Mouse (Mus musculus) spleen, postnatal 14 days (tissue): ENCODE results near the gene Tmtc3.
"Not testable (repeated sequence)": the region's sequence is repeated elsewhere in the genome, so short reads cannot be mapped to it uniquely, and the experiment has no call there.

ENCODE experiments used
- DNase-seq, 2 experiments: peaks; one replicate each; pipeline ENCODE4 v3.0.0; 2021 to 2022; ENCODE audit warnings: low spot score in 2 of 2

Gene Tmtc3

DNA sequence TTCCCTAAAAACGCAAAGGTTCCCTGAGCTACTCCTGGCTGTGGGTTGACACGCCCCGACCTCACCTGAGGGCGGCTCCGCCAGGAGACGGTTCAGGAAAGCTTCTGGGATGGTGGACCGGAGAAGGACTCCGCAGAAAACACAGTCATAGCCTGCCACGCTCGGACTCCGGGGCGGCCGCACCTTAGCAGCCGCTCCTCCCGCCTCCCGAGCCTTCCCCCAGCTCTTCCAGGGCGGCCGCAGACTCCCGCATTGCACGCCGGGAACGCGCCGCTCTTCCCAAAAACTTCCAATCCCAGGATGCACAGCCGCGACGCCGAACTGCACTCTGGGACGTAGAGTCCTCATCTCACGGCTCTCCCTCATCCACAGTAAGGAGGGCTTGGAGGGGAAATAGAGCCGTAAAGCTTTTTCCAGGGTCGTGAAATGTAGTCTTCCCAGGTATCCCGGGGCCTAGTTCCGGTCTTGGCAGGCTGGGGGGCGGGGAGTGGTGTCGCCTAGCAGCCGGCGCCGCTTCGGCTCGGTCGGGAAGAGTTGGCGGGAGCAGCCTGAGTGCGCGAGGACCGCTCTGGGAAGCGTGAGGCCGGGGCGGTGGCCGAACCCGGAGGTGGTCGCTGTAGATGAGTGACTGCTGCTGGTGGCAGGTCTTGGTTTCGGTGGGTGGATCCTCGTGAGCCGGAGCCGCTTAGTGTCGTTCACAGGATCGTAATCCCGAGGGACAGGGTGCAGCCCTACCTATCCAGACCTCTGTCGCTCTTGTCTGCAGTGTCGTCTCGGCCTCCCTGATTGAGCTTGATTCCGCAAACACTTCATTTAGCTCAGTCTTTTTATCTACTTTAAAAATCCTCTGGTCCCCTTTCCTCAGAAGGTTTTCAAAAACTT lies at the start of gene Tmtc3, which contains the start of gene Cep290:
Gene Tmtc3 (minus strand): TSS at position 254 of the 882 bp plus-strand sequence.
Gene Cep290 (plus strand): TSS at position 462 of the 882 bp plus-strand sequence.
- DNase-seq = peak; percentile 57 to 62

DNA sequence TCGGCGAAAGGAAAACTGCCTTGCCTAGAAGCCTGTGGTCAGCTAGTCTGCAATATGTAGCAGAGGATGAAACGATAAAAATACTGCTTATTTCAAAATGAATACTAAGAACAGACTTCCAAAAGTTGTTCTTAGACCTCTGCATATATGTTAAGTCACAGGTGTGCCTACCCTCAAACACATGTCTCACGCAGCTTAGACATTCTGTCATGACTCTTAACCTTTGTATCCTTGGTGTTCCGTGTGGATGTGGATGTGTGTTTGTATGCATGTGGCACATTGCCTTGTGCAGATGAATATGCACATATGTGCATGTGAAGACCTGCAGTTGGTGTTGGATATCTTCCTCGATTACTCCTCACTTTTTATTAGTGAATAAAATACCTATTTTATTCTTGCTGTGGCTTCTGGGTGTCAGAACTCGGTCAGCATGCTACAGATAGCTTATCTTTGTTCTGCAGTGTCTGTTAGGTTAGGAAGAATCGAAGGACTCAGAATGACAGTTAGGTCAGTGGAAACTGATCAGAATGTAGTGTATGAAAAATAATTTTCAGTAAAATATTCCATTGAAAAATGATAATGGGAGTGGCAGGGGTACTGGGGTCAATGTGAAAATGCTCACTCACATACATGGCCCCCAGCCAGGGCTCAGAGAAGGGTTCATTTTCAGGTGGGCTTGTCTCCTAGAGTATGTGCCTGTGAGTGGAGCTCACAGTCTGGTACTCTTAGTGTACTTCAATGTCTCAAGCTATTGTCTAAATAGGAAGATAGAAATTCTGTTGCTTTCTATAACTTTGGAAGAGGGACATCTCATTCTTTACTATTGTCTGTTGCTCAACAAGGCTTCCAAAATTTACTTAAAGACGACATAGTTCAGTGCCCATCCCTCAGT lies 37.6 kb upstream of the Tmtc3 start:
- DNase-seq = no peak

DNA sequence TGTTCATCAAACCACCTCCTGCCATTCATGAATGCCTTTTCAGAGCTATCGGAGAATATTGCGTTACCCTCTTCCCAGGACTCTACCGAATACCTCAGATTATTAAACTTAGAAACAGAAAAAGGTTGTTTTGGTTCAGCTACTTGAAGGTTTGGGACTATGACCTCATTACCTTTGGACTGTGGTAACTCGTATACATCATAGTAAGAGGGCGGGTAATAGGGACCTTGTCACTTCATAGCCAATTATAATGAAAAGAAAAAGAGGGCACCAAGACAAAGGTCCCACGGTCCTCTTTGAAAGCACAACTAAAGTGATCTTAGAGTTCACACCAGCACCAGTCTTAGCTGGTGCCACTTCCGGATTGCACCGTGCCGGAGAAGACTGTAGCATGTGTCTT lies 35.2 kb upstream of the Tmtc3 start:
- DNase-seq = no peak

DNA sequence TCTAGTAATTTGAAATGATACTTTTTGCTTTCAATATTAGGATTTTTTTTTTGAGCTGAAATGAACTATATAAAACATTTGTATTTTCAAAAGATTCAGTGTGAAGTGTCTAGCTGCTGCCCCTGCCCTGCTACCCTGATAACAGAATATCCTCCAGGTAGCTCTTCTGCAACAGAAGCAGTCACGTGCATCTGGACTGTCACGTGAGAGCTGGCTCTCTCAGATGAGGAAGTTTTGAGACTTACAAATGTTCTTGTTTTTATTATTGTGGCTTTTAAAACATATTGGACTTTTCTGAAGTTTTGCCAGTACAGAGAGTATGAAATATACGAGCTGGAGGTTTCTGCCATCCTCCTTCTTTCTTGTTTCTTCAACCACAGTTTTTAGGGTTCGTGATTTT lies 34.5 kb upstream of the Tmtc3 start:
- DNase-seq = no peak

DNA sequence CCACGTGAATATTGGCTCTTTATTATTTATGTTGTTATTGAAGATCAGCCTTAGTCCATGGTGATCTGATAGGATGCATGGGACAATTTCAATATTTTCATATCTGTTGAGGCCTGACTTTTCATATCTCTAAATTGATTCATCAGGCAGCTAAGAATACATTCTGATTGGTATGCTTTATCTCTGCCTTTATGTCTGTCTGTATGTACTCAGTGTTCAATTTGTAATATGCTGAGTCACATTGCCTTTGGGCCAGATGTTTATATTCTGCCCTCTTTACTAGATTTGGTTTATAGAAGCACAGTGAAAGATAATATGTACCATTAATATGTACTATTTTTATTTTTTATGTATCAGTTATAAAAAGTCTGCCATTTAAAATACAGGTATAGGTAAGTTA lies 21.0 kb upstream of the Tmtc3 start:
- no peak for DNase-seq

DNA sequence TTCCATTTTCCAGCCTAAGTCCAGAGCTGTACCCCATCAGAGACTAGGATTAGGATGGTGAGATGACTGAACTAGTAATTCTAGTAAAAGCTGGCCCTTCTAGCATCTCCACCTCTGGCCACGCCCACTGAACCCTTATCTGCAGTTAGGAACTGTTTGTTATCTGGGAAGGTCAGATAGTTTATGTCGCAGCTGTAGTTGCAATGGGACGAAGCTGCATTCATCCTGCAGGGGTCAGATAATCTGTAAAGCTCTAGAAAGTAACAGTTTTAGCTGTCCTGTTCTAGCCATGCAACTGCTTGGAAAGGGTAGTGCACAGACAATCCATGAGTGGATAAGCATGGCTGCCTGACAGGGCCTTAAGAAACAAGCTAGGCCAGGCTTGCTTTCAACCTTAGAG lies 11.2 kb upstream of the Tmtc3 start:
- peak in 1 of 2 experiments; percentile 11 for DNase-seq

DNA sequence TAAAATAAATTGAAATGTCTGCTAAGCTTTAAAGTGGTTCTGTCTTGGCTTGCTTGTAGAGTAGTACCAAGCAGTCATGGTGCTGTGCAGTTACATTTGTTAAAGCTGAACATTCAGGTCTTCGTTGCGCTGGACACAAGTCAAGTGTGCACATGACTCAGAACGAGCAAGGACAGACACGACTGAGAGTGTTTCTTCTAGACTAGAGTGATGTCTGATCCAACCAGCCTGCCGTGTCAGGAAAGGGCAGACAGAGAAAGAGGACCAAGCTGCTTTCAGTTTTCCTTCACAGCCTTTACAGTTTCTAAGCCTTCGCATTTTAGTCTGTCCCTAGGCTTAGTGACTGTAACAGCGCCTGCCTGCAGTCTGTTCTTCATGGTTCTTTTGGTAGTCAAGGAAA lies 4.8 kb upstream of the Tmtc3 start:
- no peak for DNase-seq

DNA sequence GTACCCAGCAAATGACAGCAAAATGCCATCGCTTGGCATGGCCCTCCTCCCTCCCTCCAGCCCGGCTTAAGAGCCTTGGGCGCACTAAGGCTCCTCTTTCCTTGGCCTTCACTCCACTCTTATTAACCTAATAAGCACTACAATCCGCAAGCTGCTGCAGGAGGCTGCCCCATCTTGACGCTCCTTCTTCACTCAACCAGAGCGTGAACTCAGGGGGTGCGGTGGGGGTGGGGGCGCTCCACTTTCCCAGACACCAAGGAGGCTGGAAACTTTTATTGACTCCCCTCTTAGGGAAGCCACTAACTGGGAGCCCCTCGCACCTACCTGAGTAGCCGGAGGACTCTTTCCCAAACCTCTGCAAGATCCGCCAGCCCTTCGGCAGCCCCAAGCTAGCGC lies 451 bp downstream of the Tmtc3 start:
- no peak for DNase-seq

DNA sequence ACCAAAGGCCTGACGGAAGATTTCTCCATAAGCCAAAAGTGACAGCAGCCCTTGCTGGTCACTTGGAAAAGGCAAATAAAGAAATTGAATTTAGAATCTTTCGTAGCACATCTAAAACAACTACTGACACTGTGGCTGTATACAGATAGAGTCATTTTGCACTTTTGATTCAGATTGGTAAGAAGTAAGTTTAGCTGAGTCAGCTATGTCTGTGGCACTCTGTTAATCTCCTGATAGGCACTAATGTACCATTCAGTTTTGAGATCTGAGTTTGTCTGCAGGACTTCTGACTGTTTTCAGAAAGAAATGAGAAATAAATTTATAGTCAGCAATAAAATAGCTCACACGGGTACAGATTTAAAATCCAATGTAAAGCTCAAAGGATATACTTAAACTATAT lies 7.6 kb downstream of the Tmtc3 start:
- no peak for DNase-seq

DNA sequence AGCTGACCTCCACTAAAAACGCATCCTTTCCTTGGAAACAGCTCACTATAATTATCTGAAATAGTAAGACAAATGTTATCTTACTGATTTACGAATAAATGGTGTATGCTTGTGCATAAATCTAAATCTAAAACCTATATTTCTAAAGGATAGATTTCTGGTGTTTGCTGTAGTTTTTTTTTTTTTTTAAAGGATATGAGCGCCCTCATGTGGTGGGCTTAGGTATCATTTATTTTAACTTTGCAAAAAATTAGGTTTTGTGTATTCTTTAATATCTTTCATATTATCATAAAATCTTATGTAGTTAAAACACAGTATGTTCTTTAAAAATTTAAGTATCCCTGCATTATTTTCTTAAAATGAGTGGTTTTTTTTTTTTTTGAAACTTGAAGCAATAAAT lies 12.1 kb downstream of the Tmtc3 start:
- no peak for DNase-seq

DNA sequence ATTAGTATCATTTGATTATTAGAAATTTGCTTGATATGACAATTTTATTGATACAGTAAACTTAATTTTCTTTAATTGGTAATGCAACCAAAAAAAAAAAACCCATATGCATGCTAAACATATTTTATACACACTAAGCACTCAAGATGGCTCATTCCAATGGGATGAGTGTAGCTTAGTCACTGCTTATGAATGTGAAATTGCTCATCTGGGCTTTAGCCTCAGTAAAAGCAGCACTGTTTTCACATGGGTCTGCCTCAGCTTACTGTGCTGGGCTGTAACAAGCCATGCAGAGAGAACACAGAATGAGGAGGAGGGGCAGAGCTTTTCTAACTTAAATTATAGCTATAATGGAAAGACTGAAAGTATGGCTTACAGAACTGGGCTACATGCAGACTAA lies 26.6 kb downstream of the Tmtc3 start:
- no peak for DNase-seq

DNA sequence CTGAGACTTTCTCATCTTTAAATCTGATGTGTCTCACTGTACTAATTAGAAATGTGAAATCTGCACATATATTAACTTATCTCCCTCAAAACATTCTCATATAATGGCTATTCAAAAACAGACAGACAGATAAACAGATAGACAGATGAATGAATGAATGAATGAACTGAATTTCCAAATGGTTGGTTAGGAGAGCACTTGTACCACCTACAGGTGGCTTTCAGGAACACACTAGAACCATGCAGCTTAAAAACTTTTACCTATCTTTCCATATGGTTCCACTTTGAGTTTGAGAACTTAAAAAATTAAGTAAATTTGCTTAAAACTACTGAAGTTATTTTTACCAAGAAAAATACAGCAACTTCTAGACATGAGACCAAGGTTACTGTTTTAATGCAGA lies 37.8 kb downstream of the Tmtc3 start:
- no peak for DNase-seq

DNA sequence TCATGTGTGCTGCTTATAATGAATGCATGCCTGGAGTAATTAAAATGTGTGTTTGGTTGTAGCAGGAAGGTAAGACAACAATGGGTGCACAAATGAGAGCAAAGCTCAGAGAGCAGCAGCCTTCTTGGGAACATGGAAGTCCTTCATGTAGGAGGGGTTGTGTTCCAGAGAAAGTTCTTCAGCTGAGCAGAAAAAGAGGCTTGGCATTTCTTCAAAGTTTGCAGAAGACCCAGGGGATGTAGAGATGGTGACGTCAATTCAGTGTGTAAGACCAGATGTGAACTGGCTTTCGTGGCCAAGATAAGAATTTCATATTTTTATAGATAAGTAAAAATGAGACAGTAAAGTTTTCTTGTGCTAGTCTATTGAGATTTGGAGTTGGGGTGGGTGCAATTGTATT lies 59.6 kb downstream of the Tmtc3 start:
- no peak for DNase-seq

DNA sequence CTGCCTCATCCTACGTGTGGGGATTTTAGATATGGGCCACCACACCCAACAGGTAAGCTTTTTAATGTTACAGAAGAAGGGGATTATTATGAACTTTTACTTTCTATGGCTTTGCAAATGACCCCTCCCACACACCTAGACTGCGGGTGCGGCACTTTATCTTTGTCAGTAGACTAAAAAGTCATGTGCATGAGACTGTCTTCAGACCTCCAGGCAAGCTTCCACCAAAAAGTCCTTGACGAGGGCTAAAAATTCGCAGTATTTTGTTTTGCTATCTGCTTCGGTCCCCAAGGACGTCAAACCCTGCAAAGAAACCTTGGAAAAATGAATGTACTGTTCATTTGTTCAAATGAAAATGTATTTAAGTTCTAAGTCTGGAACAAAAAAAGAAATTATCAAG lies 71.6 kb downstream of the Tmtc3 start:
- no peak for DNase-seq

DNA sequence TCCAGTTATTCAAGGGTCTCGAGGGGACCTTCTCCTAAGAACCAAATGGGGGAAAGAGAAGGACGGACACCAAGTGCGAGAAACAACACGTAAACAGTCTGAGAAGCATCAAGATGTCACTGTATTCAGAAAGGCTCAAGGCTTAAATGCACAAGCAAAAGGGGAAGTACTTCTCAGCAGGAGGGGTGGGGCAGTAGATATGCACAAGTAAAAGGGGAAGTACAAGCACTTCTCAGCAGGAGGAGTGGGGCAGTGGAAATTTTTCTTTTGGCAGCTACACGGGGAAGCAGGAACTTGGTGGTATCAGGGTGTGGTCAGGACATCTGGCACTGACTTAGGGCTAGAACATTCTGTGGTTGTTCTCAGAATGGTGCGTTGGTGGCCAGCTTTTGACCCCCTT lies 84.8 kb downstream of the Tmtc3 start:
- not testable (repeated sequence) for DNase-seq
